Comparison of ENCODE assay signal across 13 mouse cellular contexts in genomic region chr11:108427191-108427590, GRCm38 (mm10). TPM values are rescaled to one million over a fixed set of nuclear protein-coding genes. Genes with fewer than 3 reads are reported as not detected.
"Had no signal": no experiment of that assay in that cellular context is flagged by ENCODE, and none has a peak within 500 bp of the region (broad histone marks: within the 10 kb centered on the region; RNA-seq: fewer than 3 reads in every experiment).

No protein-coding gene starts in this region.

- DNase-seq: kidney, postnatal 14 days; left cerebral cortex, postnatal 4 days; liver, embryonic 13.5 days; liver, postnatal 0 days; lung, postnatal 14 days; midbrain, embryonic 14.5 days; thymus, postnatal 4 days had no signal

- H3K9me3 ChIP-seq: limb, embryonic 15.5 days; liver, embryonic 13.5 days; lung, embryonic 15.5 days; neural tube, embryonic 12.5 days had no signal

- H3K36me3 ChIP-seq: limb, embryonic 15.5 days; liver, embryonic 13.5 days; lung, embryonic 15.5 days; neural tube, embryonic 12.5 days had no signal

- H3K4me2 ChIP-seq: limb, embryonic 15.5 days; liver, embryonic 13.5 days; neural tube, embryonic 12.5 days had no signal

- H3K27me3 ChIP-seq: lung, embryonic 15.5 days had no signal

- H3K9ac ChIP-seq: limb, embryonic 15.5 days; liver, embryonic 13.5 days; liver, postnatal 0 days; lung, embryonic 15.5 days; neural tube, embryonic 12.5 days had no signal

- ATAC-seq: liver, postnatal 0 days had no signal

- H3K4me3 ChIP-seq: limb, embryonic 15.5 days; liver, embryonic 13.5 days; lung, embryonic 15.5 days; neural tube, embryonic 12.5 days had no signal

- H3K27ac ChIP-seq: limb, embryonic 15.5 days; liver, embryonic 13.5 days; lung, embryonic 15.5 days; macrophage; neural tube, embryonic 12.5 days; stomach, postnatal 0 days had no signal

RNA-seq across cellular contexts. Expression of gene Cep112, which starts 2.2 kb away (rescaled TPM):
- total RNA-seq: monocyte, adult 5-6 weeks had no signal
